Mouse (Mus musculus) thymus, adult 2 months (tissue): ENCODE measurements at regions not wholly inside any gene's neighbourhood (a gene's known extent, or its start where the extent isn't known, plus 50 kb on each side); places are given as distances from the start of the nearest gene placed in this dataset.

ENCODE experiments used
- DNase-seq: peaks from one replicate; pipeline ENCODE4 v3.0.0; 2021
- H3K27ac ChIP-seq: fragments of 200-500 bp; 2 replicates; pipeline ENCODE4 v1.5.1; 2012; ENCODE audit warnings: low read length, control low read depth; ENCODE audit not compliant: control insufficient read depth, insufficient read depth
- H3K27me3 ChIP-seq: fragments of 200-500 bp; 2 replicates; pipeline ENCODE4 v1.6.1; 2012; ENCODE audit warnings: mild to moderate bottlenecking, low read length, moderate library complexity, mixed read lengths; ENCODE audit not compliant: control insufficient read depth, insufficient read depth
- H3K36me3 ChIP-seq: fragments of 200-500 bp; 2 replicates; pipeline ENCODE4 v1.6.1; 2012; ENCODE audit warnings: mild to moderate bottlenecking, low read length, moderate library complexity; ENCODE audit not compliant: control insufficient read depth, insufficient read depth
- H3K4me1 ChIP-seq: fragments of 200-500 bp; replicated peaks from 2 replicates; pipeline ENCODE4 v1.6.1; 2012; ENCODE audit warnings: low read length; ENCODE audit not compliant: control insufficient read depth, insufficient read depth
- H3K4me3 ChIP-seq: fragments of 200-500 bp; 2 replicates; pipeline ENCODE4 v1.5.1; 2012; ENCODE audit warnings: mild to moderate bottlenecking, low read length, control low read depth, moderate library complexity; ENCODE audit not compliant: control insufficient read depth, insufficient read depth
- CTCF ChIP-seq: fragments of 200-500 bp; IDR thresholded peaks from 2 replicates; pipeline ENCODE4 v1.5.1; 2012; ENCODE audit warnings: mild to moderate bottlenecking, control low read depth, low read length, moderate library complexity, borderline replicate concordance; ENCODE audit not compliant: control insufficient read depth, poor library complexity, insufficient read depth; ENCODE audit errors: extremely low read depth
- POLR2A ChIP-seq: fragments of 200-500 bp; IDR thresholded peaks from 2 replicates; pipeline ENCODE4 v1.6.1; 2012; ENCODE audit warnings: mild to moderate bottlenecking, low read length, control low read depth, moderate library complexity; ENCODE audit not compliant: control insufficient read depth, poor library complexity, insufficient read depth; ENCODE audit errors: extremely low read depth
- WGBS: fragments of 180-500 bp; shearing (Covaris S2); methylation state at CpG from one replicate; pipeline ENCODE4 v1.1.7; 2018; 5-methylcytosine and 5-hydroxymethylcytosine counted together

GRCm38 (mm10) chr13:110798313-110798712 is 403.5 kb downstream of the Plk2 start:
- no peak for TF ChIP-seq POLR2A
- TF ChIP-seq CTCF = no peak
- no peak for DNase-seq
- H3K27ac ChIP-seq = no peak overlapping the region
- no peak overlapping the region for H3K4me3 ChIP-seq
- no peaks in the 10 kb centered on the region for H3K36me3 ChIP-seq
- H3K4me1 ChIP-seq = no peaks in the 10 kb centered on the region
- no peaks in the 10 kb centered on the region for H3K27me3 ChIP-seq
- WGBS = 18% methylated on average over 7 of the region's 7 CpGs

GRCm38 (mm10) chr13:110802841-110803240 is 408.0 kb downstream of the Plk2 start:
- WGBS = 95% methylated on average over 6 of the region's 6 CpGs
- no peaks in the 10 kb centered on the region for H3K4me1 ChIP-seq
- H3K27me3 ChIP-seq = no peaks in the 10 kb centered on the region
- no peak for TF ChIP-seq POLR2A
- no peak for TF ChIP-seq CTCF
- DNase-seq = no peak
- H3K27ac ChIP-seq = no peak overlapping the region
- H3K4me3 ChIP-seq = no peak overlapping the region
- H3K36me3 ChIP-seq = no peaks in the 10 kb centered on the region

GRCm38 (mm10) chr13:110812401-110812800 is 417.6 kb downstream of the Plk2 start:
- TF ChIP-seq POLR2A (no peak), CTCF (no peak)

GRCm38 (mm10) chr13:110814066-110814465 is 419.2 kb downstream of the Plk2 start:
- TF ChIP-seq POLR2A (no peak), CTCF (no peak)
- H3K4me3 ChIP-seq = no peak overlapping the region
- no peaks in the 10 kb centered on the region for H3K36me3 ChIP-seq
- no peaks in the 10 kb centered on the region for H3K27me3 ChIP-seq
- DNase-seq = no peak
- WGBS = 100% methylated on average over 1 of the region's 1 CpGs
- H3K4me1 ChIP-seq = no peaks in the 10 kb centered on the region
- no peak overlapping the region for H3K27ac ChIP-seq

More at GRCm38 (mm10) chr13:110812401-110812800, 417.6 kb downstream of the Plk2 start:
- Histone ChIP-seq H3K4me3 (no peak overlapping the region), H3K27me3 (no peaks in the 10 kb centered on the region), H3K4me1 (no peaks in the 10 kb centered on the region), H3K27ac (no peak overlapping the region), H3K36me3 (no peaks in the 10 kb centered on the region)
- WGBS = 85% methylated on average over 6 of the region's 6 CpGs
- no peak for DNase-seq

- no peak for DNase-seq
- Histone ChIP-seq H3K4me3 (no peak overlapping the region), H3K36me3 (no peaks in the 10 kb centered on the region), H3K27ac (no peak overlapping the region), H3K27me3 (no peaks in the 10 kb centered on the region), H3K4me1 (no peaks in the 10 kb centered on the region)
- TF ChIP-seq POLR2A = no peak
- TF ChIP-seq CTCF = no peak
- WGBS = 58% methylated on average over 2 of the region's 2 CpGs
Measured at GRCm38 (mm10) chr13:110819301-110819862, 424.5 kb downstream of the Plk2 start.

GRCm38 (mm10) chr13:110824878-110825277 is 429.9 kb upstream of the Actbl2 start:
- TF ChIP-seq POLR2A (no peak), CTCF (no peak)
- Histone ChIP-seq H3K4me3 (no peak overlapping the region), H3K36me3 (no peaks in the 10 kb centered on the region), H3K27me3 (no peaks in the 10 kb centered on the region), H3K4me1 (no peaks in the 10 kb centered on the region), H3K27ac (no peak overlapping the region)
- 94% methylated on average over 9 of the region's 9 CpGs for WGBS
- DNase-seq = no peak

GRCm38 (mm10) chr13:110832442-110832841 is 422.4 kb upstream of the Actbl2 start:
- 91% methylated on average over 5 of the region's 5 CpGs for WGBS
- no peak overlapping the region for H3K4me3 ChIP-seq
- no peaks in the 10 kb centered on the region for H3K36me3 ChIP-seq
- H3K27me3 ChIP-seq = no peaks in the 10 kb centered on the region
- TF ChIP-seq POLR2A (no peak), CTCF (no peak)
- no peaks in the 10 kb centered on the region for H3K4me1 ChIP-seq
- no peak for DNase-seq
- no peak overlapping the region for H3K27ac ChIP-seq
